Mouse (Mus musculus) heart, postnatal 0 days (tissue): ENCODE measurements around the gene Slc2a6. TPM values are rescaled to one million over a fixed set of nuclear protein-coding genes. Genes with fewer than 3 reads are reported as not detected.

Source experiments
- ATAC-seq: fragments of 200-750 bp; cut with Nextera tagmentation; 2 replicates; pipeline ENCODE4 v1.8.0; 2017; ENCODE audit warnings: low read depth, moderate number of reproducible peaks, moderate library complexity; ENCODE audit not compliant: insufficient read depth
- DNase-seq: peaks from one replicate; pipeline ENCODE4 v3.0.0-alpha.2; 2016; ENCODE audit warnings: low spot score
- H3K27ac ChIP-seq: fragments of 300-500 bp; sonication (generic); 2 replicates; pipeline ENCODE4 v1.5.1; 2014; ENCODE audit warnings: low read depth, mild to moderate bottlenecking
- H3K27me3 ChIP-seq: fragments of 300-500 bp; sonication (generic); 2 replicates; pipeline ENCODE4 v1.6.1; 2014; ENCODE audit warnings: low read length, mixed read lengths; ENCODE audit not compliant: control insufficient read depth, insufficient read depth
- H3K36me3 ChIP-seq: fragments of 300-500 bp; sonication (generic); replicated peaks from 2 replicates; pipeline ENCODE4 v1.6.1; 2014; ENCODE audit warnings: low read length, mixed read lengths; ENCODE audit not compliant: control insufficient read depth, insufficient read depth
- H3K4me1 ChIP-seq: fragments of 300-500 bp; sonication (generic); 2 replicates; pipeline ENCODE4 v1.6.1; 2014; ENCODE audit warnings: antibody characterized with exemption; ENCODE audit not compliant: control insufficient read depth, insufficient read depth
- H3K4me2 ChIP-seq: fragments of 300-500 bp; sonication (generic); 2 replicates; pipeline ENCODE4 v1.6.1; 2014; ENCODE audit warnings: low read depth, mild to moderate bottlenecking, low read length, moderate library complexity
- H3K4me3 ChIP-seq: fragments of 300-500 bp; sonication (generic); 2 replicates; pipeline ENCODE4 v1.5.1; 2014; ENCODE audit warnings: low read depth, low read length
- H3K9ac ChIP-seq: fragments of 300-500 bp; sonication (generic); replicated peaks from 2 replicates; pipeline ENCODE4 v1.6.1; 2014; ENCODE audit warnings: low read depth, low read length, mixed read lengths
- H3K9me3 ChIP-seq: fragments of 300-500 bp; sonication (generic); replicated peaks from 2 replicates; pipeline ENCODE4 v1.6.1; 2016; ENCODE audit warnings: low read length; ENCODE audit not compliant: control insufficient read depth
- CTCF ChIP-seq: IDR thresholded peaks from 2 replicates; pipeline ENCODE4 v1.5.1; 2016; ENCODE audit warnings: antibody characterized with exemption, control low read depth, low read depth
- EP300 ChIP-seq: IDR thresholded peaks from 2 replicates; pipeline ENCODE4 v1.6.1; 2016; ENCODE audit warnings: antibody characterized with exemption, low read depth
- WGBS: fragments of 180-500 bp; shearing (Covaris S2); extraction: QIAGEN DNeasy Blood & Tissue Kit; methylation state at CpG from one replicate; pipeline ENCODE4 v1.1.7; 2014; 5-methylcytosine and 5-hydroxymethylcytosine counted together
- polyA plus RNA-seq: library from polyadenylated mRNA; unstranded; fragments of >200 nt; fragmentation: Nextera tagmentation; extraction: Ambion mirVana; gene quantifications from 2 replicates; pipeline ENCODE4 v1.2.1, GENCODE M21; 2015
- total RNA-seq: library from RNA; depleted of rRNA; stranded (reverse); fragments of >200 nt; gene quantifications from 2 replicates; pipeline ENCODE4 v1.2.3, GENCODE M21; 2014; ENCODE audit warnings: low replicate concordance

Slc2a6 gene
- total and polyA plus RNA-seq, 2 experiments from 2014 or later, result 0.10 to 0.80 TPM

DNA sequence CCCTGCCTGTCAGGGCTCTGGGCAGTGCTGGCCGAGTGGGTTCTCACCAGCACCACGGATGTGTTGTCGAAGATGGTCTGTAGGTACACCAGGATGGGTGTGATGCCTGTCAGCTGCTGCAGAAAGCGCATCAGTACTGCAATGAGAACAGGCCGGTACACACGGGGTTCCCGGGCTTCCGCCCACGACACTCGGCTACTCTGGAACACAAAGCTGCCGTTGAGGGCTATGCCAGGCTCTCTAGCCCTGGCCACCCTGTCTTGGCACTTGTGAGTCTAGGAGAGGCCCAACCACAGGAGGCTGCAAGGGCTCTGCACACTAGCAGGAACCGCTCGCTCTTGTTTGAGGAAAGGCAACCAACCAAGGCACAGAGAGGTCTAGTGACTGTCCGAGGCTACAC lies 3.7 kb downstream of the Slc2a6 start:
- TF ChIP-seq EP300 (no peak), CTCF (no peak)
- ATAC-seq, result no peak
- H3K9ac ChIP-seq, result no peak overlapping the region
- no peak for DNase-seq
- no peak overlapping the region for H3K27ac ChIP-seq
- H3K9me3 ChIP-seq, result no peaks in the 10 kb centered on the region
- WGBS, result 76% methylated on average over 14 of the region's 14 CpGs
- H3K36me3 ChIP-seq, result peaks cover 3% of the 10 kb centered on the region
- no peak overlapping the region for H3K4me2 ChIP-seq
- H3K4me1 ChIP-seq, result no peaks in the 10 kb centered on the region
- peaks cover 14% of the 10 kb centered on the region for H3K27me3 ChIP-seq
- H3K4me3 ChIP-seq, result no peak overlapping the region

DNA sequence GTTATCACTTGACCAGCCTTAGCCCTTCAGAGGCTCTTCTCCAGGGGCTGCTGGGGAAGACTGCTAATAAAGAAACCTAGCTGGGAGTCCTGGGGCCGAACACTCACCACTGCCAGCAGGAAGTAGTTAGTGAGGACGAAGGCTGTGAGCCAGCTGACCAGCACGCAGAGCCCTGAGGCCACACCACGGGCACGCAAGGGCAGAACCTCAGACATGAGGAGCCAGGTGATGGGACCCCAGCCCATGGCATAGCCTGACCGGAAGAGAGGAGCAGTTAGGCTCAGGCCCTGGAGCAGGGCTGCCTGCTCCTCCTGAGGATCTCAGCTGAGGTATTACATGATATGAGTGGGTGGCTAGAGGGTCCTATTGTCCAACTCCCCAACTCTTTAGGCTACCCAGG lies 5.2 kb downstream of the Slc2a6 start:
- TF ChIP-seq EP300 (no peak), CTCF (no peak)
- Histone ChIP-seq H3K4me1 (no peaks in the 10 kb centered on the region), H3K9me3 (no peaks in the 10 kb centered on the region), H3K36me3 (peaks cover 10% of the 10 kb centered on the region), H3K4me2 (no peak overlapping the region), H3K9ac (no peak overlapping the region), H3K4me3 (no peak overlapping the region), H3K27ac (no peak overlapping the region), H3K27me3 (peaks cover 14% of the 10 kb centered on the region)
- ATAC-seq (no peak), DNase-seq (no peak)
- WGBS, result 71% methylated on average over 6 of the region's 6 CpGs

DNA sequence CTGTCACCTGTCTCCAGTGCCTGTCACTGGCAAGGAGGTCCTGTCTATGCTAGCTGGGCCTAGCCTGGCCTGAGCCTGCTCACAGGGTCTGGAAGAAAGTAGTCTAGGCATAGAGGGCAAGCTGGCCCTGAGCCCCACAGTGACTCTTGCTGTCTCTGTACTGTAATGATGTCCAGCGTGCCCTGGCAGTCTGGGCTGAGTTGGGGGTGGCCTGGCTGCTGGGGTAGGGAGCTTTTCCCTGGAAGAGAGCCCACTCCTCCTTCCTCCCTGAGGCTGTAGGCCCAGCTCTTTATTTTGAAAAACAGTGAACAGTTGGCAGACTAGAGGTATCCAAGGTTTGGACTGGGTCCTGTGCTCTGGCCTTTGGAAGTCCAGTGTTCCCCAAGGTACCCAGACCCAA lies 6.7 kb downstream of the Slc2a6 start:
- Histone ChIP-seq H3K9ac (no peak overlapping the region), H3K4me3 (no peak overlapping the region), H3K4me1 (no peaks in the 10 kb centered on the region), H3K9me3 (no peaks in the 10 kb centered on the region), H3K4me2 (no peak overlapping the region), H3K27me3 (peaks cover 7% of the 10 kb centered on the region; the same call in 1 of the 2 replicates), H3K27ac (no peak overlapping the region), H3K36me3 (peaks cover 25% of the 10 kb centered on the region)
- DNase-seq, result no peak
- WGBS, result 78% methylated on average over 1 of the region's 1 CpGs
- no peak for TF ChIP-seq EP300
- no peak for TF ChIP-seq CTCF
- no peak for ATAC-seq

DNA sequence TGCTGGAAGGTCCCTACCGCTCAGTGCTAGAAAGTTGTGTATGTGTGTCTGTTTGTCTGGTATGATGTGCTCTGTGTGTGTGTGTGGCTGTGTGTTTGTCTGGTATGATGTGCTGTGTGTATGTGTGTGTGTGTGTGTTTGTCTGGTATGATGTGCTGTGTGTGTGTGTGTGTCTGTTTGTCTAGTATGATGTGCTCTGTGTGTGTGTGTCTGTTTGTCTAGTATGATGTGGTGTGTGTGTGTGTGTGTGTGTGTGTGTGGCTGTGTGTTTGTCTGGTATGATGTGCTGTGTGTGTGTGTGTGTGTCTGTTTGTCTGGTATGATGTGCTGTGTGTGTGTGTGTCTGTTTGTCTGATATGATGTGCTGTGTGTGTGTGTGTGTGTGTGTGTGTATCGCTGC lies 8.3 kb downstream of the Slc2a6 start:
- no peaks in the 10 kb centered on the region for H3K27me3 ChIP-seq
- H3K9me3 ChIP-seq, result no peaks in the 10 kb centered on the region
- H3K9ac ChIP-seq, result no peak overlapping the region
- H3K4me1 ChIP-seq, result no peaks in the 10 kb centered on the region
- H3K4me2 ChIP-seq, result no peak overlapping the region
- DNase-seq (no peak), ATAC-seq (no peak)
- WGBS, result 90% methylated on average over 2 of the region's 2 CpGs
- no peak overlapping the region for H3K4me3 ChIP-seq
- H3K27ac ChIP-seq, result no peak overlapping the region
- H3K36me3 ChIP-seq, result peaks cover 39% of the 10 kb centered on the region
- no peak for TF ChIP-seq CTCF
- no peak for TF ChIP-seq EP300

DNA sequence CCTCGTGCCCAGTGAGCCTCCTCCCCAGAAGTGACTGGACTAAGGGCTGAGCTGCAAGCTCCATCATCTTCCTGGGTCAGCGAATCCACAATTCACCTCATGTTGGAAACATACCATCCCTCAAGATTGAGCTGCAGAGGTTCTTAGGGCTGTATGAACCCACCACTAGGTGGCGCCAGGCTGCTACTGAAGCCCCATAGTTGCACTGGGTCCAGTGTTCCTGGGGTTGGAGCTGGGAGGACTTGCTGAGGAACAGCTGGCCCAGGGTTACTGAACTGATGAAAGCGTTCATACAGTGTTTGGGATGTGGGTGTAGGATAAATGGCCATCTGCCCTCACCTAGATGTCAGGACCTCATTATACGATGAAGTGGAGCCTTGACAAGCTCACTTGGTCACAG lies 10.0 kb downstream of the Slc2a6 start:
- Histone ChIP-seq H3K9me3 (no peaks in the 10 kb centered on the region), H3K36me3 (peaks cover 51% of the 10 kb centered on the region), H3K9ac (no peak overlapping the region), H3K4me3 (no peak overlapping the region), H3K27me3 (no peaks in the 10 kb centered on the region), H3K4me2 (no peak overlapping the region), H3K4me1 (no peaks in the 10 kb centered on the region), H3K27ac (no peak overlapping the region)
- peak; percentile 69; the same call in 1 of the 2 replicates for ATAC-seq
- 53% methylated on average over 5 of the region's 5 CpGs for WGBS
- peak; percentile 54 for DNase-seq
- TF ChIP-seq EP300 (no peak), CTCF (peak; percentile 87)

DNA sequence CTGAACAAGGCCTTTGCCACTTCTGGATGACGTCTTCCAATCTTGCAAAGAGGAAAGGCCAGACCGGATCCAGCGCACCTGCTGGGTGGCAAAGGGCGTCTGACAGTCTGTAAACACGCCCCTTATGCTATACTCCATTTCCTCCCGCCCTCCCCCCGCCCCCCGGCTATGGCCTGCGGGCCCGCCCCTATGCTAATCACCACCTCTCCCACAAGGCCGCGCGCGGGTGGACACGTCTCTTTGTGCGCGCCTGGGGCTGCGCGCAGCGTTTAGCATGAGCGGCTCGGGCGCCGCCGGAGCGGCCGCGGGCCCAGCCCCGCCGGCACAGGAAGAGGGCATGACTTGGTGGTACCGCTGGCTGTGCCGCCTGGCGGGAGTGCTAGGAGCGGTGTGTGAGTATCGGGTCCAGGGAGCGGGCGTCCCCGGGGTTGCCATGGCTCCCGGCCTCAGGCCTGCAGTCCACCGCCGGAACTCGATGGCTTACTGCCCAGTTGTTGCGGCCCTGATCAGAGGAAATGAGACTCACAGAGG lies 18.0 kb downstream of the Slc2a6 start, which contains the start of gene Cacfd1:
Gene Cacfd1, plus strand, starts transcription at position 213 of the 531 bp plus-strand sequence.
- no peaks in the 10 kb centered on the region; the same call in 1 of the 2 replicates for H3K4me1 ChIP-seq
- TF ChIP-seq EP300, result peak; percentile 53; the same call in 1 of the 2 replicates
- TF ChIP-seq CTCF, result no peak
- peak within 1 kb of the TSS; percentile 64 for H3K4me2 ChIP-seq
- peak; percentile 97 for ATAC-seq
- no peaks in the 10 kb centered on the region for H3K9me3 ChIP-seq
- no peaks in the 10 kb centered on the region for H3K27me3 ChIP-seq
- H3K27ac ChIP-seq, result peak within 1 kb of the TSS; percentile 80
- H3K36me3 ChIP-seq, result peaks cover 14% of the 10 kb centered on the region
- under 1% methylated on average over 42 of the region's 43 CpGs for WGBS
- H3K9ac ChIP-seq, result peak within 1 kb of the TSS; percentile 83
- H3K4me3 ChIP-seq, result peak within 1 kb of the TSS; percentile 77
- DNase-seq, result peak; percentile 90
